Mouse (Mus musculus): ENCODE data around the gene Olfr787.

The Olfr787 gene

DNA sequence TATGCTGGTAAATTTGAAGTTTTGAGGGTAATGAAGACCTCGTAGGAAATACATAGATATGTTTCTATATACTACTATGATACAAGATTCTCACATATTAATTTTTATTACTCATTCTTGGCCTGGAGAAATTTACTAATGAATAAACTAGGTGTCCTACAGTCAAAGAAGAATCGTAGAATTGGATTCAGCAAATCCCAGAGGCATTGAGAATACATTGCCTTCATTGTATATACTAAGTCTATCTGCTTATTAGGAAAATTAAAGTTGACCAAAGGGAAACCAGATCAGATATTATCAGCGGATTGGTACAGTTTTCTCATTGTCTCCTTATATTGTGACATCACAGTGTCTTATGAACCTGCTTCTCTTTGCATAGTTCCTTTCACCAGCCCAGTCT lies at the start of gene Olfr787:
Gene Olfr787 (plus strand): TSS at position 301 of the 400 bp plus-strand sequence.
- no peak for DNase-seq (ENCODE audit: low spot score)

- no peak for DNase-seq (ENCODE audit: low spot score)
Measured at GRCm38 (mm10) chr10:129427006-129427405, 34.7 kb upstream of the Olfr787 start, which contains the start of gene Olfr786. Olfr786 (plus strand) TSS chr10:129427306.

- no peak for DNase-seq (ENCODE audit: low spot score)
Measured at GRCm38 (mm10) chr10:129470698-129471097, 9.0 kb downstream of the Olfr787 start, which contains the start of gene Olfr788. Olfr788 (plus strand) TSS chr10:129470998.

DNA sequence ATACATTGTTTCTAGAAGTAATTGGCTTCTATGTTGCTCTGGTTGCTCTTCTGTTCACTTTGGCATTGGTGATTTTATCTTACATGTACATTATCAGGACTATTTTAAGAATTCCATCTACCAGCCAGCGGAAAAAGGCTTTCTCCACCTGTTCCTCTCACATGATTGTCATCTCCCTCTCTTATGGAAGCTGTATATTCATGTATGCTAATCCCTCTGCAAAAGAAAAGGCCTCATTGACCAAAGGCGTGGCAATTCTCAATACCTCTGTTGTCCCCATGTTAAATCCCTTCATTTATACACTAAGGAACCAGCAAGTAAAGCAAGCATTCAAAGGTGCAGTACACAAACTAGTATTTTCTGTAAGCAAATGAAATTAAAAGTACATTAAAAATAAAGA lies 11.6 kb downstream of the Olfr787 start:
- DNase-seq (ENCODE audit: low spot score): no peak

DNA sequence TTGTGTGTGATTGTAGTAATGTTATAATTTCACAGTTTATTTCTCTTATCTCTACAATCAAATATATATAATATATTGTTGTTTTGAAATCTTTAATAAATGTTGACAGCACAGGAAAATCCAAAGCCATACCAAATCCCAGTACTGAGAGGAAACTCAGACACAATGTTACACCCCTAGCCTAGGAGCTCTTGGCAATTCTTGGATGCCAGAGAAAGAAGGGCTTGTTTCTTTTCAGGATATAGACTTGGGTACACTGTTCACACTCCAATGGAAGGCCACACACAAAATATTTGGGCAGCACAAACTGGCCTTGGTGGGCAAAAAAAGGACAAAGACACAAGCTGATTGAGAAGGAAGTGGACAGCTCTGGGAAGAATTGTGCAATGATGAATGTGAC lies 12.1 kb downstream of the Olfr787 start:
- DNase-seq (ENCODE audit: low spot score): no peak

DNA sequence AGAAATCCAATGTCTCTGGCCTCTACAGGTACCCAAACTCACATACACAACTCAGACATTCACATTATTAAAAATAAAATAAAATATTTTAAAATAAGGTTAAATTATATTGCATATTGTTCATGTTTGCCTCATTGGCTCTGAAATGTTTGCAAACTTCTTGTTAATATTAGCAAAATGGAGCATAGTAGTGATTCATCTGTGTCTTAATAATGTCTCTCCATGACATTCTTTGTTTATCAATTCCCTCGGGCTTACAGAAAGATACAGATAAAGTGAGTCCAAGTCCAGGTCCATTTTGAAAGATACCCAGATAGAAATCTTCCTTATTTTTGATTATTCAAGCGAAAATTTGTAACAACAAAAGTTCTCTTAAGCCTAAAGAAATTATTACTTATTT lies 22.8 kb downstream of the Olfr787 start, which contains the start of gene Olfr789:
Gene Olfr789 (plus strand): TSS at position 301 of the 400 bp plus-strand sequence.
- no peak for DNase-seq (ENCODE audit: low spot score)

- DNase-seq (ENCODE audit: low spot score): no peak
Measured at GRCm38 (mm10) chr10:129490101-129490500, 28.4 kb downstream of the Olfr787 start.

- no peak for DNase-seq (ENCODE audit: low spot score)
Measured at GRCm38 (mm10) chr10:129498192-129498591, 36.5 kb downstream of the Olfr787 start, which contains the start of gene Olfr790. Olfr790 (plus strand) TSS chr10:129498492.
